In the genomic region with DNA sequence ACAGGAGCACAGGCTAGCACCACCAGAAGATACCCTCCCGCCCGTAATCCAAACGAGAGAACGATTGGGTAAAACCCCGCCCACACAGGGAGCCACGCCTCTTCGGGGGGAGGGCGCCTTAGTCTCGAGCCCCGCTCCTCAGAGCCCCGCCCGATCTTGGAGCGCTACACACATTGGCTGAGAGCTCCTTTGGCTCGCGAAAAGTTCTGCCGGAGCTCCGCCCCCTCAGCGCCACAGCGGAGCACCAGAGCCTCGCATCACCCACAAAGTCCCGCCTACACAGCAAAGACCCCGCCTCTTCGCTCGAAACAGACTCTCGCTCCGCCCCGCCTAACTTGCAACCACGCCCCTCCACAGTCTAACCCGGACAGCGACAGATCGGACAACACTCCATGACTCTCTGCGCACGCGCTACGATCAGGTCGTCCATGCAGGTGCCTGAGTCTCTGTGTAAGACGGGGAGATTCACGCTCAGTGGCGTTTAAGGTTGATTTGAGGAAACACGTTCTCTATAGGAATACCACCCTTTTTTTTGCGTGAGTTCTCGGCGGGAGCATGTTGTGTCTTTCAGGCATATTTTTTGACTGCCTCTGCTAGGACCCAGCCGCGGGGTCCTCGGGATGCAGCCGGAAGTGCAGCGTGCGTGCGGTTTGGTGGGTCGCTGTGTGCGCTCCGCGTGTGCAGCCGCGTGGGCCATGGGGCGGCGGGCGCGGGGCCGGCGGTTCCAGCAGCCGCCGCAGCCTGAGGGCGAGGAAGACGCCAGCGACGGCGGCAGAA, we compare ENCODE assay signal across 8 mouse cellular contexts. TPM values are rescaled to one million over a fixed set of nuclear protein-coding genes. Genes with fewer than 3 reads are reported as not detected.
DNase-seq lines count a peak whose midpoint lies in the region; ATAC-seq lines count a peak whose summit lies in the region.

Gene Srd5a1 (minus strand): TSS at position 45 of the 777 bp plus-strand sequence.

- H3K4me3 ChIP-seq in hindbrain, embryonic 15.5 days = peak within 1 kb of the TSS; percentile 97

- H3K27ac ChIP-seq in hindbrain, embryonic 15.5 days (replicated peaks) = peak within 1 kb of the TSS; percentile 84

- peak within 1 kb of the TSS; percentile 71 for H3K9ac ChIP-seq in hindbrain, embryonic 15.5 days

- H3K36me3 ChIP-seq in hindbrain, embryonic 15.5 days = peaks cover 28% of the 10 kb centered on the region

- peaks cover 18% of the 10 kb centered on the region for H3K4me1 ChIP-seq in hindbrain, embryonic 15.5 days (replicated peaks)

- peak; percentile 100 for DNase-seq in T-cell, adult 2 months (ENCODE audit: low spot score)
- peak; percentile 97 to 99 for DNase-seq in cerebellum, postnatal 36 days
- DNase-seq in frontal cortex, postnatal 36 days (ENCODE audit: low spot score in 2 of 2) = peak; percentile 99 to 100
- peak; percentile 100 for DNase-seq in left cerebral cortex, adult 11 months (ENCODE audit: low spot score)
- DNase-seq in lung, postnatal 4 days = peak; percentile 100
- DNase-seq in retina, postnatal 7 days (ENCODE audit: low read depth, low spot score) = peak; percentile 99
- peak; percentile 90 for DNase-seq in urinary bladder, adult 2 months (ENCODE audit: low spot score)

- H3K9me3 ChIP-seq in hindbrain, embryonic 15.5 days = no peaks in the 10 kb centered on the region

- H3K4me2 ChIP-seq in hindbrain, embryonic 15.5 days = peak within 1 kb of the TSS; percentile 96

- WGBS in hindbrain, embryonic 15.5 days = under 1% methylated on average over 69 of the region's 69 CpGs

- H3K27me3 ChIP-seq in hindbrain, embryonic 15.5 days = no peaks in the 10 kb centered on the region

- peak; percentile 99 for ATAC-seq in hindbrain, embryonic 15.5 days (ENCODE audit: low FRiP score, low read depth)

RNA-seq across cellular contexts. Expression of gene Srd5a1, which starts in this region (rescaled TPM):
- 27.9 and 30.8 TPM in 2 replicates for polyA plus RNA-seq in hindbrain, embryonic 15.5 days (2015; fragmentation: Nextera tagmentation; extraction: Ambion mirVana)
- 139 and 150 TPM in 2 replicates for polyA plus RNA-seq in urinary bladder, adult 2 months (2012; rRNA removed)

Comparison
In these comparisons a context has a peak if more than half of its experiments do, and no peak if none do; other contexts are left out.
1. Peak in every context shown above with its lines: DNase-seq, ATAC-seq, H3K4me3 ChIP-seq and H3K27ac ChIP-seq.